Mouse (Mus musculus) limb, embryonic 15.5 days (tissue): Measurements from ENCODE around the gene Metrnl. TPM values are rescaled to one million over a fixed set of nuclear protein-coding genes. Genes with fewer than 3 reads are reported as not detected.
A peak's percentile ranks its signal among the peaks of the same experiment; 100 is the strongest.

Experiments used
- ATAC-seq: fragments of 200-750 bp; cut with Nextera tagmentation; 2 replicates; pipeline ENCODE4 v1.8.0; 2017; ENCODE audit warnings: low read depth, moderate TSS enrichment; ENCODE audit not compliant: insufficient number of reproducible peaks, low FRiP score, low TSS enrichment
- H3K27ac ChIP-seq: fragments of 300-500 bp; sonication (generic); 2 replicates; pipeline ENCODE4 v1.5.1; 2015; ENCODE audit warnings: moderate library complexity, mild to moderate bottlenecking, inconsistent platforms
- H3K27me3 ChIP-seq: fragments of 300-500 bp; sonication (generic); 2 replicates; pipeline ENCODE4 v1.6.1; 2015; ENCODE audit warnings: inconsistent platforms
- H3K36me3 ChIP-seq: fragments of 300-500 bp; sonication (generic); 2 replicates; pipeline ENCODE4 v1.6.1; 2015; ENCODE audit warnings: inconsistent platforms
- H3K4me1 ChIP-seq: fragments of 300-500 bp; sonication (generic); 2 replicates; pipeline ENCODE4 v1.6.1; 2015; ENCODE audit warnings: inconsistent platforms
- H3K4me2 ChIP-seq: fragments of 300-500 bp; sonication (generic); 2 replicates; pipeline ENCODE4 v1.6.1; 2015; ENCODE audit warnings: mild to moderate bottlenecking, inconsistent platforms
- H3K4me3 ChIP-seq: fragments of 300-500 bp; sonication (generic); 2 replicates; pipeline ENCODE4 v1.5.1; 2015; ENCODE audit warnings: mild to moderate bottlenecking, inconsistent platforms
- H3K9ac ChIP-seq: fragments of 300-500 bp; sonication (generic); 2 replicates; pipeline ENCODE4 v1.6.1; 2015; ENCODE audit warnings: inconsistent platforms
- H3K9me3 ChIP-seq: fragments of 300-500 bp; sonication (generic); 2 replicates; pipeline ENCODE4 v1.6.1; 2016; ENCODE audit warnings: inconsistent platforms
- WGBS: fragments of 180-500 bp; shearing (Covaris S2); methylation state at CpG from one replicate; pipeline ENCODE4 v1.1.7; 2015; 5-methylcytosine and 5-hydroxymethylcytosine counted together
- polyA plus RNA-seq: library from polyadenylated mRNA; unstranded; fragments of >200 nt; fragmentation: Nextera tagmentation; extraction: Ambion mirVana; gene quantifications from 2 replicates; pipeline ENCODE4 v1.2.1, GENCODE M21; 2015

Gene Metrnl
- polyA plus RNA-seq, 1 experiment from 2014 or later, result 77.1 TPM

DNA sequence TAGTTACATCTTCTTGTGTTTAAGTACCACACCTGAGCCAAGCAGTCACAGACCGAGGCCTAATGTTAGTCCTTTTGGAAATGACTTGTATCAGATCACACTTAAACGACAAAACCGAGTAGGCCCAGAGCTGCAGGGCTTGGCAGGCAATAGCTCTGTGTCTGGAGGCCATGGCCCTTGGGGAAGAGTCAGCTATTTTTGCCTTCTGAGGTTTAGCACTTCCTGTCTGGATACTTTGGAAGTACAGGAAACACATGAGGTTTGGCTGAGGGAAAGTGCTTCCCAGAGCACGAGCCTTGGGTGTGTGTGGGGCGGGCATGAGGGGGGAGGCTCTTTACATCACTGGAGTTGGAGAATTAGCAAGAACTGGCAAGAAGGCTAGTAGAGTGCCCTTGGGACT lies 14.7 kb upstream of the Metrnl start:
- Histone ChIP-seq H3K4me3 (no peak overlapping the region), H3K4me2 (no peak overlapping the region), H3K9ac (no peak overlapping the region), H3K9me3 (no peaks in the 10 kb centered on the region), H3K36me3 (no peaks in the 10 kb centered on the region), H3K27me3 (no peaks in the 10 kb centered on the region), H3K27ac (peak overlapping the region; percentile 65), H3K4me1 (peaks cover 13% of the 10 kb centered on the region)
- 40% methylated on average over 5 of the region's 5 CpGs for WGBS
- no peak for ATAC-seq

DNA sequence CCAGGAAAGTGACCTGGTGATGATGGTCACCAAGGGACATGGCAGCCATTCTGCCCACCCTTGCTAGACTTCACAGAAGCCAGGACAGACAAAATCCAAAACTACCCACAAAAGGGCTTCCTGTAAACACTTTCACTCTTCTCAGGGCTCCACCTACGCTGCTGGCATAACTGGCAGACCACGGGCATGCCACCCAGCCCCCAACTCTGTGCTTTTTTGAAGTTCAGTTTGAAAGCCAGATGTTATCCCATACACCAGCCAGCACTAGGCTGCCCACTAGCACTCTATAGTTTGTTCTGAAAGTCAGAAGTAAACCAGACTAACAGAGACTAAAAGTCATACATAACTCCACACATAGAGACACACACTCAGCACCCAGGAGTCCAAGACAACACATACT lies 13.3 kb upstream of the Metrnl start:
- Histone ChIP-seq H3K4me3 (no peak overlapping the region), H3K9me3 (no peaks in the 10 kb centered on the region), H3K4me1 (peaks cover 13% of the 10 kb centered on the region), H3K27me3 (no peaks in the 10 kb centered on the region), H3K36me3 (no peaks in the 10 kb centered on the region), H3K9ac (no peak overlapping the region), H3K27ac (no peak overlapping the region), H3K4me2 (no peak overlapping the region)
- WGBS, result 78% methylated on average over 2 of the region's 2 CpGs
- no peak for ATAC-seq

DNA sequence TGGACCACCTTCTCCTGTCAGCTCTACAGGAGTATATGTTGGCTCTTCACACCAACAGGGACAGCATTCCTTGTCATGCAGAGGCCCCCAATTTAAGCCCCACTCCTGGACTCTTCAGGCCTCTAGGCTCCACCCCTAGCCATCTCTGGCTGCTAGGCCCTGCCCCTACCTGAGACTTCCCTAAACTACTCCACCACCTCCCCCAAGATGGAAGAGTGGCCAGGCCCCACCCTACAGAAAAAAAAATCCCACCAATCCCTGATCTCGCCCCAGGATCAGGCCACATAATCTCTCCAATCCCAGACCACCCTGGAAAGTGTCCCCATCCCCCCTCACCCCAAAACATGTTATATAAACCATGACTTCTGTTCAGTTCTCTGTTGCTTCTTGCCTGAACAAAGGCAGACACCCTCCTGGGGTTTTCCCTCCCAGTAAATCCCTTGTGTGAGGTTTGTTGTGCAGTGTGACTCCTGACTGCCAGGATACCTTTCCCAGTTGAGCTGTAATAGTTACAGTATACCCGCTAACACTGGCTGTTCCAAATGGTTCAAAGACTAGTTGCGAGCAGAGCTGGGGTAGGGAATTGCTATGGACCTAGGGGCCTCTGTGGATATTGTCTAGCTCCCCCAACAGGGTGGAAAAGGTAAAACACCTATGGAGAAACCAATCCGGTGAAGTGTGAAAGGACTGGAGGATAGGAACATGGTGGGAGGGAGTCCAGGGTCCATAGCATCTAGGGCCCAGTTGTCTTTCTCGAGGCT lies 5.9 kb upstream of the Metrnl start:
- H3K4me3 ChIP-seq, result no peak overlapping the region
- H3K36me3 ChIP-seq, result no peaks in the 10 kb centered on the region
- no peaks in the 10 kb centered on the region for H3K9me3 ChIP-seq
- H3K27ac ChIP-seq, result no peak overlapping the region
- H3K4me1 ChIP-seq, result no peaks in the 10 kb centered on the region
- H3K9ac ChIP-seq, result no peak overlapping the region
- H3K4me2 ChIP-seq, result no peak overlapping the region
- H3K27me3 ChIP-seq, result no peaks in the 10 kb centered on the region
- 75% methylated on average over 5 of the region's 5 CpGs for WGBS
- no peak for ATAC-seq

DNA sequence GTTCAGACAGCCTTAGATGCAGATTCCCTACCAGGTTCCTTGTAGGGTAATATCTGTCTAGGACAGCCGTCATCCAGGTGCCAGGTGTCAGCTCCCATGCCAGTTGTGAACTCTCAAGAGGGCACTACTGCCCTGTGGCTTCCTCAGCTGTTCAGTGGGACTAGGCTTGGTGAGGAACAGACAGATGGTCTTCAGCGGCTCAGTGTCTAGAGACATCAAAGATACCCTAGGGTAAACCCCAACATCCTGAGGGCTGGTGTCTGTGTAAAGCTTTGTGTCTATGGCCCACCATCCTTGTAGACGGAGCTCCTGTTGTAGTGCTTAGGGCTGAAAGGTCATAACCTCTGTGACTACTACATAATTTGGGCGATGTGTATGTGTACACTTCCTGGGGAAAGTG lies 4.1 kb upstream of the Metrnl start:
- WGBS, result 86% methylated on average over 4 of the region's 4 CpGs
- Histone ChIP-seq H3K9me3 (no peaks in the 10 kb centered on the region), H3K4me1 (peaks cover 7% of the 10 kb centered on the region; the same call in 1 of the 2 replicates), H3K4me3 (no peak overlapping the region), H3K4me2 (no peak overlapping the region), H3K9ac (no peak overlapping the region), H3K36me3 (no peaks in the 10 kb centered on the region), H3K27me3 (no peaks in the 10 kb centered on the region), H3K27ac (no peak overlapping the region)
- ATAC-seq, result no peak

DNA sequence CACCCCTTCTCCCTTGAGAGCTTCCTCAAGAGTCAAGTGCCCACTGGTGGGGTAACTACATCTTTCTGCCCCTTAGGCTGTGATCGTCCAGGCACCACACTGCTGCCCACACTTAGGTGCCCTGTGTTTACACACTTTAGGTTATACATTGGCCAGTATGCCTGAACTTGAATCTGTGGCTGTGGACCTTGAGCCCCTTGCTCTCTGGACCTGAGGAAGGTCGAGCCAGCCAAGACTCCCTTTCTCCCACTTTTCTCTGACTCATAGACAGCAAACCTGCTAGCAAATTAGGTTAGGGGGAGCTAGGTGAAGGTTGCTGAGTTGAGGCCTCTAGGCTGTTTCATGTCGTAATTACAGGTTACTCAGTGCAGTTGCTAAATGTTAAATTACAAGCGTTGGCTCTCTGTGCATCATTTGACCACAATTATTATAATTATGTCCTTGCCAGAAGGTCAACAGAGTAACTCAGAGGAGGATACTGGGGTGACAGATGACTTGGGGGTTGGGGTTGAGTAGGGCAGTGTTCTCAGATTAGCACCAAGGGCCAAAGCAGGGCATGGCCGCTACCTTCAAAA lies 2.9 kb upstream of the Metrnl start:
- Histone ChIP-seq H3K4me3 (no peak overlapping the region), H3K27me3 (no peaks in the 10 kb centered on the region), H3K4me2 (no peak overlapping the region), H3K36me3 (no peaks in the 10 kb centered on the region), H3K4me1 (peaks cover 10% of the 10 kb centered on the region), H3K9ac (no peak overlapping the region), H3K9me3 (no peaks in the 10 kb centered on the region), H3K27ac (no peak overlapping the region)
- 67% methylated on average over 5 of the region's 5 CpGs for WGBS
- no peak for ATAC-seq

DNA sequence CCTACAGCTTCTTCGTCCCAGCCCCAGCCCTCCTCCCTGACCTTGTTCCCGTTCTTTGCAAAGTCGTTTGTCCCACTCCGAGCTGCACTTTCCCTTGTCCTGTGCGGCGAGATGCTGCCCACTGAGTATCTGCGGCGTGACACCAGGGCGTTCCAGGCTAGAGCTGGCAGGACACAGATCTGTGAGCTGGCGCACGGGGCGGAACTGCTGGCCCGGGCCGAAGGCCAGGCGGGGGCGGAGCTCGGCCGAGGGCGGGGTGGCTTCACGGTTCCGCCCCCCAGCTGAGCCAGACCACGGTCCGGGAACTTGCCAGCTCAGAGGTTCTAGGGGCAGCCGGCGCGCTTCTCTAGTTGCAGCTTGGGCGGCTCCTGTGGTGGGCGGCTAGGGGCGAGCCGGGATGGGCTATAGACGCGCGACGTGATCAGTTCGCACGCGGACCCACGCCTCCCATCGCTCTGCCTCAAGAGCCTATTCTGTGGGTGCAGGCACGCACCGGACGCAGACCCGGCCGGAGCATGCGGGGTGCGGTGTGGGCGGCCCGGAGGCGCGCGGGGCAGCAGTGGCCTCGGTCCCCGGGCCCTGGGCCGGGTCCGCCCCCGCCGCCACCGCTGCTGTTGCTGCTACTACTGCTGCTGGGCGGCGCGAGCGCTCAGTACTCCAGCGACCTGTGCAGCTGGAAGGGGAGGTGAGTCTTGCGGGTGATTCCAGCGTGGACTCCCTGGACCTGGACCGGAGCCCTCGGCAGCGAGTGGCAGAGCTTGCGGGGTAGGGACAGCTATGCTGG lies 959 bp downstream of the Metrnl start:
- Histone ChIP-seq H3K27me3 (no peaks in the 10 kb centered on the region), H3K9ac (peak overlapping the region; percentile 73), H3K4me2 (peak overlapping the region; percentile 95), H3K9me3 (no peaks in the 10 kb centered on the region), H3K4me3 (peak overlapping the region; percentile 85), H3K4me1 (peaks cover 43% of the 10 kb centered on the region), H3K36me3 (no peaks in the 10 kb centered on the region), H3K27ac (peak overlapping the region; percentile 91)
- peak; percentile 88 for ATAC-seq
- WGBS, result under 1% methylated on average over 69 of the region's 69 CpGs

DNA sequence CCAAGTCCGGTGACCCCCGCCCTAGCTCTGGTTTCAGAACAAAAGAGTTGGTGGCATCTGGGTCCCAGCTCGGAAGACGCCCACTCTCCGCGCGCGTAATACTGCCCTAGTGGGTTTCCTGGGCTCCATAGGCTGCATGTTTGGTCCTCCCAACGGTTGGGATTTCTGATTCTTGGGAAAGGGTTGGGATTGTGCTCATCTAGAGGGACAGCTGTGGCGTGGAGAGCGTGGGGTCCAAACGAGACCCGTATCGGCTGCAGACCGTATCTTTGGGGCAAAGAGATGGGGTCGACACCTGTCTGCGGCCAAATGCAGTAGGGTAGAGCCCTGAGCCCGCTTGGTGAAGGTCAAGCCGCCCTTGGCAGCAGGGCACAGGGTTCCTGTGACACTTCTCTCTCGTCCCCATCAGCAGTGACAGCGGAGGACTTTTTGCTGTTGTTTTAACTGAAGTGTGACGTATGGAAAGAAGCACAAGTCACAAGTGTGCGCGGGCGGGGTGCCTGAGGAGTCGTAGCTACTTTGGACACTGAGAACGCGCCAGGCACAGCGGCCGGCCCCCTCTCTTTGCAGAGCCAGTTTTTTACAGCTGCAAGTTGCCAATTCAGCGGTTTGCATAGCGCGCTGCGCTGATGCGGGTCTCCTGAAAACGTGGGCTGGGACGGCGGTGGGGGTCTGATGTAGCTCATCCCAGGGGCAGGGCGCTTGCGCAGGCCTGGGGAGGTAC lies 1.7 kb downstream of the Metrnl start:
- Histone ChIP-seq H3K27ac (peak overlapping the region; percentile 91), H3K4me3 (peak overlapping the region; percentile 85), H3K4me1 (peaks cover 50% of the 10 kb centered on the region), H3K4me2 (peak overlapping the region; percentile 95), H3K36me3 (no peaks in the 10 kb centered on the region; the same call in 1 of the 2 replicates), H3K27me3 (no peaks in the 10 kb centered on the region), H3K9ac (peak overlapping the region; percentile 73), H3K9me3 (no peaks in the 10 kb centered on the region)
- WGBS, result under 1% methylated on average over 40 of the region's 40 CpGs
- ATAC-seq, result no peak

DNA sequence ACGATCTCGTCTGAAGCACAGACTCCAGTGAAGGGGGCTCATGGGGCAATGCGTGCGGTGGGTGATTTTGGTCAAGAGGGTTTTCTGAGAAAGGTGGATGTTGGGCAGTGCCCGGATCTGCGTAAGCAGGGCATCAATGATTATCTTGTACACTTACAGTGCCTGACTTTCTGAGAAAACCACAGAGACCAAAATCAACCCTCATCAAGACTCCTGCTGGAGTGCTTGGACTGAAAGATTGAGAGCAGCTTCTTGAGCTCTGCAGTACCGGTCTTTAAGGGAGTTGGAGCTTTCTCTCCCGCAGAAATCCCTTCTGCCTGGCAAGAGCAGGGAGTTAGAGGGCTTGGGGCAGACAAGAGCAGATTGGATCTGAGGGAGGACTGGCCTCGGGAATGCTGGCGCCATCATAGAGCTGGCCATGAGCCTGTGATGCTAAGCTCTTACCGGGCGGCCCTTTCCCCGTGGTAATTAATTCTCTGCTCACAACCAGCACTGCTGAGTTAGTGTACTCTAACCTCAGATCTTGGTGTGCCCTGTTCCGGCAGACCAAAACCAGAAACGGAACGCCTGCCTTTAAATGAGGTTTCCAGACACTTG lies 2.4 kb downstream of the Metrnl start:
- no peaks in the 10 kb centered on the region for H3K9me3 ChIP-seq
- peak overlapping the region; percentile 85 for H3K4me3 ChIP-seq
- no peaks in the 10 kb centered on the region for H3K27me3 ChIP-seq
- peak overlapping the region; percentile 95 for H3K4me2 ChIP-seq
- H3K36me3 ChIP-seq, result no peaks in the 10 kb centered on the region; the same call in 1 of the 2 replicates
- peaks cover 50% of the 10 kb centered on the region for H3K4me1 ChIP-seq
- WGBS, result 8% methylated on average over 16 of the region's 16 CpGs
- peak overlapping the region; percentile 73 for H3K9ac ChIP-seq
- H3K27ac ChIP-seq, result peak overlapping the region; percentile 91
- ATAC-seq, result no peak

DNA sequence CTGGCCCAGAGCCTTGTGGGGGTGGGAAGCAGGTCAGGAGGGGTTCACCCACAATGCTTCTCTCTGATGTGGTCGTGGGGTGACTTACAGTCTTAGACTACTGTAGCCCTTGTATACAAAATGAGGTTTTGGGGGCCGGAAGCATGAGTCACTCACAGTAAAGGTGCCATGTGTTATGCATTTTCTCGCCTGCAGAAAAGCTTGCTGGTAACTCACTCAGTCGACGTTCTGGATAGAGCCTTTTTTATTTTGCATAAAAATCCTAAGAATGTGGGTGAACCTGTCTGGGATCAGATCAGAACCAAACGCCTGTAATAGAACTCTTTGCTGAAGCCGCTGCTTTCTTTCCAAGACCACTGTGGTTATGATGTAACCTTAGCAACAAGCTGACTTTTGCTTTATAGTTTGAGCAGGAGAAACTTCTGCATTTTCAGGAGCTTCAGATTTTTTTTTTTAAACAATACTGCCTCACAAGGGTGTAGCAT lies 5.2 kb downstream of the Metrnl start:
- Histone ChIP-seq H3K4me1 (peaks cover 46% of the 10 kb centered on the region), H3K27me3 (no peaks in the 10 kb centered on the region), H3K4me3 (no peak overlapping the region), H3K9me3 (no peaks in the 10 kb centered on the region), H3K27ac (peak overlapping the region; percentile 55; the same call in 1 of the 2 replicates), H3K9ac (no peak overlapping the region), H3K36me3 (no peaks in the 10 kb centered on the region; the same call in 1 of the 2 replicates), H3K4me2 (0 out of 2 replicates have a peak overlapping the region, but pooled peaks have one; percentile 0)
- ATAC-seq, result no peak
- 3% methylated on average over 7 of the region's 7 CpGs for WGBS

DNA sequence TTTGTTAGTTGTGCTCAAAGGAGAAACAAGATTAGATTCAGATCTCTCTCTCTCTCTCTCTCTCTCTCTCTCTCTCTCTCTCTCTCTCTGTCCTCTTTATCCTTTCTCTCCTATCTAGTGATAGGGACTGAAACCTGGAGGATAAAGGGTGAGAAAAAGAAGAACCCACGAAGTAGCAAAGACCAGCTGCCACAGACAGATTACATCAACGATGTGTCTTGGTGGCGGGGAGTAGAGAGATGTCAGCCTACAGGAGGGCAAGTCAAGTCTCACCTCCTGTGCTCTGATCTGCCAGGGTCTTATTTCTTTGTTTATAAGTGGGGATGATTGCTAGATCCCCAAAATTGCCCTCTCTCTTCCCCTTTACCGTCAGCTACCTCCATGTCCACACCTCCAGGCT lies 7.9 kb downstream of the Metrnl start:
- ATAC-seq, result no peak
- H3K9me3 ChIP-seq, result no peaks in the 10 kb centered on the region
- 73% methylated on average over 4 of the region's 4 CpGs for WGBS

DNA sequence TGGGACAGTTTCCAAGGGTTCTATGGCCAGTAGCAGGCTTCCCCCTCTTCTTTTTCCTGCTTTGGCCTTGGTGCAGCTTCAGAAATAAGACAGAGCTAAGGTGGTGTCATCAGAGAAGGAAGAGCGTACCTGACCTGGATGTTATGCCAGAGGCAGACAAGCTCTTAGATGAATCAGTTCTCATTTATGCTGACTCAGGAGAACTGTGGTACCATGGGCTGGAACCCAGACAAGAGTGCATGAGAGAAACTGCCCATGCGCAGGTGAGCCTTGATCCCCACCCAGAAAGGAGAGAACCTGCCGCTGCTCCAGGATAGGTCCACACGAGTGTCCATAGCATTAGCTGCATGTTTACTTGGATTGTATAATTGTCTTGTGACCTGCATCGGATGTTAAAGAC lies 8.9 kb downstream of the Metrnl start:
- Histone ChIP-seq H3K36me3 (peaks cover 5% of the 10 kb centered on the region), H3K9me3 (no peaks in the 10 kb centered on the region), H3K4me1 (peaks cover 23% of the 10 kb centered on the region), H3K27me3 (no peaks in the 10 kb centered on the region), H3K4me2 (no peak overlapping the region), H3K27ac (no peak overlapping the region), H3K9ac (no peak overlapping the region), H3K4me3 (no peak overlapping the region)
- 90% methylated on average over 5 of the region's 5 CpGs for WGBS
- ATAC-seq, result no peak

More for the DNA sequence above, 7.9 kb downstream of the Metrnl start:
- peaks cover 32% of the 10 kb centered on the region for H3K4me1 ChIP-seq
- no peak overlapping the region for H3K27ac ChIP-seq
- H3K4me2 ChIP-seq, result no peak overlapping the region
- no peak overlapping the region for H3K9ac ChIP-seq
- H3K4me3 ChIP-seq, result no peak overlapping the region
- H3K27me3 ChIP-seq, result no peaks in the 10 kb centered on the region
- H3K36me3 ChIP-seq, result no peaks in the 10 kb centered on the region; the same call in none of the 2 replicates
